Mouse (Mus musculus): ENCODE results near the gene Rtl10. TPM values are rescaled to one million over a fixed set of nuclear protein-coding genes. Genes with fewer than 3 reads are reported as not detected.

Gene Rtl10
- 3.3 and 3.5 TPM in 2 replicates for polyA plus RNA-seq (2015; fragmentation: Nextera tagmentation; extraction: Ambion mirVana)

DNA sequence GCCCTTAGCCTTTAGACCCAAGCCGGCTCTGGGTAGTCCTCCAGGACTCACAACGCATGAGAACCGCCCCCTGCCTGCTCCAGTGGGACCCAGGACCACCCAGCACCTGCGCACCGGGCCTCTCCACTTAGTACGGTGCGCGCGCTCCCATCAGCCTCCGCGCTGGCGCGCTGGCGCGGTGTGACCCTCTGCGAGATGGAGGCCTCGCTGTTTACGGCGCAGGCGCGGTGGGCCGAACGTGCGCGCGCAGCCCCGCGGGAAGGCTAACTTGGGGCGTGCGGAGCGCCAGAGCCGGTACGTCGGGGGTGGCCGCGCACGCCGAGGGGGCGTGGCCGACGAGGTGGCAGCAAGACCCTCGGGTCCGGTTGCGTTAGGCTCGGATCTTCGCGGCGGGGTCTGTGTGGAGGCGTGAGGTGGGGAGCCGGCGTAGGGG, at the start of gene Rtl10, which contains the start of gene Gnb1l:
Gene Rtl10, plus strand, starts transcription at position 344 of the 433 bp plus-strand sequence.
Gene Gnb1l, plus strand, starts transcription at position 156 of the 433 bp plus-strand sequence.
- peak within 1 kb of the TSS; percentile 95 for H3K27ac ChIP-seq (ENCODE audit: low read length)
- peak within 1 kb of the TSS; percentile 90 for H3K9ac ChIP-seq (ENCODE audit: low read depth, low read length)
- under 1% methylated on average over 48 of the region's 51 CpGs for WGBS
- peaks cover 4% of the 10 kb centered on the region for H3K36me3 ChIP-seq (ENCODE audit: control insufficient read depth, insufficient read depth, low read length)
- no peaks in the 10 kb centered on the region for H3K9me3 ChIP-seq (replicated peaks; ENCODE audit: control insufficient read depth, low read length, poor library complexity, severe bottlenecking)
- peak; percentile 99 for ATAC-seq
- peak within 1 kb of the TSS; percentile 91 for H3K4me2 ChIP-seq (ENCODE audit: low read length)
- peaks cover 17% of the 10 kb centered on the region for H3K4me1 ChIP-seq (ENCODE audit: control insufficient read depth, insufficient read depth, low read length)
- H3K27me3 ChIP-seq (ENCODE audit: control insufficient read depth, insufficient read depth, low read depth, low read length): no peaks in the 10 kb centered on the region
- peak within 1 kb of the TSS; percentile 82 for H3K4me3 ChIP-seq (ENCODE audit: low read depth, low read length)

- no peak for ATAC-seq
- no peaks in the 10 kb centered on the region for H3K9me3 ChIP-seq (replicated peaks; ENCODE audit: control insufficient read depth, low read length, poor library complexity, severe bottlenecking)
- peaks cover 3% of the 10 kb centered on the region; the same call in 1 of the 2 replicates for H3K36me3 ChIP-seq (ENCODE audit: control insufficient read depth, insufficient read depth, low read length)
- no peaks in the 10 kb centered on the region for H3K27me3 ChIP-seq (ENCODE audit: control insufficient read depth, insufficient read depth, low read depth, low read length)
- H3K4me2 ChIP-seq (ENCODE audit: low read length): no peak overlapping the region
- no peaks in the 10 kb centered on the region for H3K4me1 ChIP-seq (ENCODE audit: control insufficient read depth, insufficient read depth, low read length)
- 98% methylated on average over 4 of the region's 4 CpGs for WGBS
- no peak overlapping the region for H3K27ac ChIP-seq (ENCODE audit: low read length)
- H3K4me3 ChIP-seq (ENCODE audit: low read depth, low read length): no peak overlapping the region
- H3K9ac ChIP-seq (ENCODE audit: low read depth, low read length): no peak overlapping the region
Observed at GRCm38 (mm10) chr16:18449005-18449404, 49.7 kb upstream of the Rtl10 start.

DNA sequence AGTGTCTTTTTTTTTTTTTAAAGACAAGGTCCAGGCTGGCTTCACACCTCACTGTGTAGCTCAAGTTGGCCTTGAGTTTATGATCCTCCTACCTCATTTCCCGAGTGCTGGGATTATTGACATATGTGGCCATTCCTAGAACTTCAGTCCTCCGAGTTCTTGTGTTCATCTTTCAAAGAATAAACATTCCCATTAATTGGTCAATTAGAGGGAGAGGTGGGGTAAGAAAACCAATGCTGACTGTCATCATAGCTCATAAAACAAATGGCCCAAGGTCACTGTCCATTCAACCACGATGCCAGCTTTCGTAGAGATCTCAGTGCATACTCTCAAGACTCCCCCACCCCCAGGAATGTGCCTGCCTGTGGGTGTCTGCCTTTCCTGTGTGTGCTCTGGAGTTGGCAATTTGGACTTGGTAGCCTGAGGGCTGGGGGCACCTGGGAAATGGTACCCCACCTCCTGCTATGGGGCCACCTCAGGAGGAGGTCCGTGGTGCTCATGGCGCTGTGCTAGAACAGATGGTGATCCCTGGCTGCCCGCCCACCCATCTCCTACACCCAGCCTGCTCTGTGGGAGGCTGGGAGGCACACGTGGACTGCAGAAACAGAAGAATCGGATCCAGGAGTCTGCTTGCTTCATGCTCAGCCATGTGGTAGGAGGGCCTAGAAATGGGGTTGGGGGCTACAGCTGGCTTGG, 47.1 kb upstream of the Rtl10 start:
- no peaks in the 10 kb centered on the region for H3K4me1 ChIP-seq (ENCODE audit: control insufficient read depth, insufficient read depth, low read length)
- no peak overlapping the region for H3K4me3 ChIP-seq (ENCODE audit: low read depth, low read length)
- no peaks in the 10 kb centered on the region for H3K27me3 ChIP-seq (ENCODE audit: control insufficient read depth, insufficient read depth, low read depth, low read length)
- peaks cover 2% of the 10 kb centered on the region; the same call in 1 of the 2 replicates for H3K36me3 ChIP-seq (ENCODE audit: control insufficient read depth, insufficient read depth, low read length)
- no peak overlapping the region for H3K27ac ChIP-seq (ENCODE audit: low read length)
- H3K9ac ChIP-seq (ENCODE audit: low read depth, low read length): no peak overlapping the region
- no peaks in the 10 kb centered on the region for H3K9me3 ChIP-seq (replicated peaks; ENCODE audit: control insufficient read depth, low read length, poor library complexity, severe bottlenecking)
- H3K4me2 ChIP-seq (ENCODE audit: low read length): no peak overlapping the region
- ATAC-seq: no peak
- 77% methylated on average over 9 of the region's 9 CpGs for WGBS

DNA sequence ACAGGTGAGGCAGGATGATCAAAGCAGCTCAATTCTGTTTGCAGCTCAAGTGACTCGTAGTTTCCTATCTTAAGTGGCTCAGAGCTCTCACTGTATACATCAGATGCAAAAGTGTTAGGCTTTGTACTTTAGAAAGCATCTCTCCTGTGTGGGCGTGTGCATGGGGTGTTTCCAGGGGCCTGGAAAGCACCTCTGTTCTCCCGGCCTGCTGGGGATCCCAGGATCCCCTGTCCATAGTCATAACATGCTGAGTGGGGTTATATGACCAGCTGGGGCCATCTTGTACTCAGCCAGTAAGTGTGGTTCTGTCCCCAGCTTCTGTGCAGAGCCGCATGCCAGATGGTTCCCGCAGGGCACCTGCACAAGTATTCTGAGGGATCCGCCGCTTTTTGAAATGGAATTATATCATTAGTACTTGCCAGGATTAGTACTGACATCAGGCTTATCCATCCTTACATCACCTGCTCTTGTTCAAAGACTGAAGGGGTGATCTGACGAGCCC, 46.3 kb upstream of the Rtl10 start:
- no peak overlapping the region for H3K4me2 ChIP-seq (ENCODE audit: low read length)
- H3K27me3 ChIP-seq (ENCODE audit: control insufficient read depth, insufficient read depth, low read depth, low read length): no peaks in the 10 kb centered on the region
- H3K36me3 ChIP-seq (ENCODE audit: control insufficient read depth, insufficient read depth, low read length): peaks cover 2% of the 10 kb centered on the region; the same call in 1 of the 2 replicates
- no peak overlapping the region for H3K4me3 ChIP-seq (ENCODE audit: low read depth, low read length)
- no peak overlapping the region for H3K9ac ChIP-seq (ENCODE audit: low read depth, low read length)
- H3K27ac ChIP-seq (ENCODE audit: low read length): no peak overlapping the region
- no peaks in the 10 kb centered on the region for H3K4me1 ChIP-seq (ENCODE audit: control insufficient read depth, insufficient read depth, low read length)
- ATAC-seq: no peak
- WGBS: 69% methylated on average over 8 of the region's 8 CpGs
- H3K9me3 ChIP-seq (replicated peaks; ENCODE audit: control insufficient read depth, low read length, poor library complexity, severe bottlenecking): no peaks in the 10 kb centered on the region

- no peak overlapping the region for H3K4me2 ChIP-seq (ENCODE audit: low read length)
- H3K27ac ChIP-seq (ENCODE audit: low read length): no peak overlapping the region
- peaks cover 2% of the 10 kb centered on the region; the same call in 1 of the 2 replicates for H3K36me3 ChIP-seq (ENCODE audit: control insufficient read depth, insufficient read depth, low read length)
- H3K4me1 ChIP-seq (ENCODE audit: control insufficient read depth, insufficient read depth, low read length): peaks cover 1% of the 10 kb centered on the region
- H3K27me3 ChIP-seq (ENCODE audit: control insufficient read depth, insufficient read depth, low read depth, low read length): no peaks in the 10 kb centered on the region
- no peak for ATAC-seq
- H3K9me3 ChIP-seq (replicated peaks; ENCODE audit: control insufficient read depth, low read length, poor library complexity, severe bottlenecking): no peaks in the 10 kb centered on the region
- no peak overlapping the region for H3K9ac ChIP-seq (ENCODE audit: low read depth, low read length)
- no peak overlapping the region for H3K4me3 ChIP-seq (ENCODE audit: low read depth, low read length)
- 52% methylated on average over 5 of the region's 5 CpGs for WGBS
Observed at GRCm38 (mm10) chr16:18453846-18454245, 44.9 kb upstream of the Rtl10 start.

DNA sequence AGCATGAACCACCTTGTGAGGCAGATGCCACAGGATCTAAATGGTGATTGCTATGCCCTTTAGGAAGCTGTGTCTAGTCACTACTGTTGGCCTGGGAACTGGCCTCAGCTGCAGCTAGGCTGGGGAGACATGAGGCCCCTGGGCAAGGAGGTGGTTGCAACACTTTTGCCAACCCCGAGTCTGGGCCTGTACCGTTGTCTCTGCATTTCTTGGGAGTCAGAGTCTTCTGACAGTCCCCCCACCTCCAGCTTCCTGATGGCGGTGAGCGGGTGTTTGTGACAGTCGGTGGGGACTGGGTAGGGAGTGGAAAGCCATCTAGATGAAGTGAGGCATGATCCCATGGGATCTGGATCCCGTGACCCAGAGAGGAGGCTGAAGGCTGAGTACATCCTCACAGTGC, 43.3 kb upstream of the Rtl10 start:
- H3K27me3 ChIP-seq (ENCODE audit: control insufficient read depth, insufficient read depth, low read depth, low read length): no peaks in the 10 kb centered on the region
- ATAC-seq: no peak
- no peak overlapping the region for H3K27ac ChIP-seq (ENCODE audit: low read length)
- peaks cover 2% of the 10 kb centered on the region; the same call in 1 of the 2 replicates for H3K36me3 ChIP-seq (ENCODE audit: control insufficient read depth, insufficient read depth, low read length)
- no peak overlapping the region for H3K9ac ChIP-seq (ENCODE audit: low read depth, low read length)
- no peak overlapping the region for H3K4me2 ChIP-seq (ENCODE audit: low read length)
- no peak overlapping the region for H3K4me3 ChIP-seq (ENCODE audit: low read depth, low read length)
- WGBS: 95% methylated on average over 6 of the region's 6 CpGs
- H3K4me1 ChIP-seq (ENCODE audit: control insufficient read depth, insufficient read depth, low read length): peaks cover 17% of the 10 kb centered on the region
- H3K9me3 ChIP-seq (replicated peaks; ENCODE audit: control insufficient read depth, low read length, poor library complexity, severe bottlenecking): no peaks in the 10 kb centered on the region

DNA sequence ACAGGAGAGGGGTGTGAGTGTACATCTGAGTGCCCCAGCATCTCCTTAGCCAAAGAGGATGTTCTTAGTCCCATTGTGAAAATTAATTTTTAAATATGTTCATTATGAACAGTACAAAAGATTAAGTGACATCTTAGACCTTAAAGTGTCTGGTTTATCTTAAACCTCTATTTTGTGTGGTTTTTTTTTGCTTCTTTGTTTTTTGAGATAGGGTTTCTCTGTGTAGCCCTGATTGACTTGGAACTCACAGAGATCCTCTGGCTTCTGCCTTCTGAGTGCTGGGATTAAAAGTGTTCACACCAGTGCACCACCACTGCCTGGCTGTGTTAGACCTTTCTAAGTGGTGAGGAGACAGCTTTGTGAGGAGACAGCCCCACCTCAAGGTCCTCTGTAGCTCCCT, 40.0 kb upstream of the Rtl10 start:
- Histone ChIP-seq H3K36me3 (ENCODE audit: control insufficient read depth, insufficient read depth, low read length) (peaks cover 2% of the 10 kb centered on the region; the same call in 1 of the 2 replicates), H3K27me3 (ENCODE audit: control insufficient read depth, insufficient read depth, low read depth, low read length) (no peaks in the 10 kb centered on the region), H3K27ac (ENCODE audit: low read length) (no peak overlapping the region), H3K9me3 (replicated peaks; ENCODE audit: control insufficient read depth, low read length, poor library complexity, severe bottlenecking) (no peaks in the 10 kb centered on the region), H3K4me1 (ENCODE audit: control insufficient read depth, insufficient read depth, low read length) (peaks cover 18% of the 10 kb centered on the region), H3K9ac (ENCODE audit: low read depth, low read length) (no peak overlapping the region), H3K4me2 (ENCODE audit: low read length) (no peak overlapping the region), H3K4me3 (ENCODE audit: low read depth, low read length) (no peak overlapping the region)
- ATAC-seq: no peak

- Histone ChIP-seq H3K9ac (ENCODE audit: low read depth, low read length) (peak overlapping the region; percentile 57), H3K9me3 (replicated peaks; ENCODE audit: control insufficient read depth, low read length, poor library complexity, severe bottlenecking) (no peaks in the 10 kb centered on the region), H3K4me2 (ENCODE audit: low read length) (peak overlapping the region; percentile 49), H3K27ac (ENCODE audit: low read length) (peak overlapping the region; percentile 58), H3K4me1 (ENCODE audit: control insufficient read depth, insufficient read depth, low read length) (peaks cover 18% of the 10 kb centered on the region), H3K36me3 (ENCODE audit: control insufficient read depth, insufficient read depth, low read length) (peaks cover 2% of the 10 kb centered on the region; the same call in 1 of the 2 replicates), H3K4me3 (ENCODE audit: low read depth, low read length) (peak overlapping the region; percentile 18; the same call in 1 of the 2 replicates), H3K27me3 (ENCODE audit: control insufficient read depth, insufficient read depth, low read depth, low read length) (no peaks in the 10 kb centered on the region)
- WGBS: 6% methylated on average over 12 of the region's 12 CpGs
- peak; percentile 55 for ATAC-seq
Observed at GRCm38 (mm10) chr16:18459335-18459954, 39.3 kb upstream of the Rtl10 start.

DNA sequence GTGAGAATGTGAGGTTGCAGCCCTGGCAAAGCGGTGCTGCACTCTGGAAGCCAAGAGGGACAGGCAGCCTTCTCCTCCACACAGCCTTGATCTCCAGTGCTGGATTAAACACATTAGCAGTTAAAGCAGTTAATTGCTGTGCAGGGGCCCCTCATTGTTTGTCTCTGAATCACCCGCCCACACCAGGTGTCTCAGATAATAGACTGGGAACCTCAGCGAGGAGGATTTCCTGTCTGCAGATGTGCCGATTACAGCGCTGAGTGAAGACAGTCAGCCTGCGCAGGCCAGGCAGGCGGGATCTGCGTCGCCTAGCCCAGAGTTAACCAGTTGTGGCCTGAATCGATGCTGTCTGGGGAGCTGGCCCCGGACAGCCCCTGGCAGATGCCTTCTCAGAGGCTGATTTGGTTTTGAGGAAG, 38.7 kb upstream of the Rtl10 start:
- peaks cover 2% of the 10 kb centered on the region; the same call in 1 of the 2 replicates for H3K36me3 ChIP-seq (ENCODE audit: control insufficient read depth, insufficient read depth, low read length)
- 2% methylated on average over 11 of the region's 11 CpGs for WGBS
- H3K4me1 ChIP-seq (ENCODE audit: control insufficient read depth, insufficient read depth, low read length): peaks cover 18% of the 10 kb centered on the region
- peak overlapping the region; percentile 49 for H3K4me2 ChIP-seq (ENCODE audit: low read length)
- H3K27ac ChIP-seq (ENCODE audit: low read length): peak overlapping the region; percentile 58
- no peaks in the 10 kb centered on the region for H3K27me3 ChIP-seq (ENCODE audit: control insufficient read depth, insufficient read depth, low read depth, low read length)
- no peaks in the 10 kb centered on the region for H3K9me3 ChIP-seq (replicated peaks; ENCODE audit: control insufficient read depth, low read length, poor library complexity, severe bottlenecking)
- peak overlapping the region; percentile 18; the same call in 1 of the 2 replicates for H3K4me3 ChIP-seq (ENCODE audit: low read depth, low read length)
- peak; percentile 85 for ATAC-seq
- H3K9ac ChIP-seq (ENCODE audit: low read depth, low read length): peak overlapping the region; percentile 57
